Mouse (Mus musculus): ENCODE measurements around the gene Samt4.
"Not testable (repeated sequence)": the region's sequence is repeated elsewhere in the genome, so short reads cannot be mapped to it uniquely, and the experiment has no call there.

Samt4 gene

DNA sequence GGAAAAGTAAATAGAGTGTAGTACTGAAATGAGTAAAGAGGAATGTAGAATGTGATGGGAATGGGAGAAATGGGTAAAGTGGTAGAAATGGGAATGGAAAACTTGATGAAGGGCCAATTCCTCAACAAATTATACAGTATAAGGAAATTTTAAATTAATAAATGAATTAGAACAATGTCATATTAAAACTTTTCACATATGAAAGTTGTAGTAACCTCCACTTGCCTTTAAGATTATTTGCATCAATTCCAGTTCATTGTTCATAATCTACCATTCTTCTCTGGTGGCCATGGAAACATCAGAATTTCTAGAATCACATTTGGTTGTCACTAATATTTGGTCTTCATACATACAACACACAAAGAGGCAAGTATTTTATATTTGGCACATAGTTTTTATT lies at the start of gene Samt4:
TSS of gene Samt4 (plus strand) at position 301 of the 400 bp plus-strand sequence.
- no peak for DNase-seq

DNA sequence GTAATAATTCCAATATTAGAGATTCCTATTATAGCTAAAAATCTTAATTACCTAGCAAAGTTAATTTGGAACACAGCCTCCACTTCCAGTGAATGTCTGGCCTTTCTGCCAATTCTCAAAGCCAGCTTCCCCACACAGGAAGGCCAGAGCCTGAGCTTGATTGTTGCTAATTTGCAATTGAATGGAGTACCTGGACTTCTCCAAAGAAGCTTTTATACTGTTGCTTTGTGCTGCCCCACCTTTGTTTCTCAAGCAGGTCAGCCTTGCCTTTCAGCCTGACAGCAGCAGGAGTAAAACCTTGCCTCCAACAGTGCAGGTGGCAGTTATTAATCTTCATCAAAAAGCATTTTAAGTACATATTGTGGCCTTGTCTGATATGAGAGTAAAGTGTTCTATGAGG lies 38.1 kb upstream of the Samt4 start:
- DNase-seq: not testable (repeated sequence)

DNA sequence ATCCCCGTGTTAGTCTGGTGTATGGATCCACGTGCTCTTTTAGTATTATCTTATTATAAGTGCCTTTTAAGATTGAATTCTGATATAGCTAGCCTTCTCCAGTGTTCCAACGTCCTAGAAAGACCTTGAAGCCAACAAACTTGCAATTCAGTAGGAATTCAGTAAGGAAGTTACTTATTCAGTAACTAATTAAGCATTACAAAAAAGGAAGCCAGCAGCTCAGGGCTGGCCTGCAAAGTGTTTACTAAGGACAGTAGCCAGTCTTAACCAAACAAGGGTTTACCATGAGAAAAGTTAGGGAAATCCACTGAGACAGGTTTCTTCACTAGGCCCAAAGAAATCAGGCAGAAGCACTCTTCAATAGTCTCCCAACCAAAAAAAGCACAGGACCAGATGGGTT lies 13.4 kb upstream of the Samt4 start:
- not testable (repeated sequence) for DNase-seq
